16 mouse cellular contexts compared by ENCODE assay signal in the genomic region with DNA sequence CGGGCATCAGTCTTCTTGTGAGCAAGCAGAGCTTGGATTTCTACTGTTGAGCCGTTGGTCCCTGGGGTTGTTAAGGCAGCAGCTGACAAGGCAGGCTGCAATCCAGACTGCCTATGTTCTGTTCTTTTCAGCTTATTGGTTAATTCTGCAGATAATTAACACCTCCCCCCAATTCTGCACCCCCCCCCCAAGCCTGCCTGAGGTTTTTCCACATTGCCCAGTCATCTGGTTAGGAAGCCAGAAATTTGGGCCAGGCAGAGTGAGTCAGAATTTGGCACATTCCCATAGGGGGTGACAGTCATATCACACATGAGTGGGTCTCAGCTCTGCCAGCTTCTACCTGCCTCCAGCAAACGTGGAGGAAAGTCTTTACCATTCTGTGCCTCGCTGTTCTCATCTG. TPM values are rescaled to one million over a fixed set of nuclear protein-coding genes. Genes with fewer than 3 reads are reported as not detected.
DNase-seq lines count a peak whose midpoint lies in the region; ATAC-seq lines count a peak whose summit lies in the region.
"Had no signal": no experiment of that assay in that cellular context is flagged by ENCODE, and none has a peak within 500 bp of the region (broad histone marks: within the 10 kb centered on the region; RNA-seq: fewer than 3 reads in every experiment).

No protein-coding gene starts in this region.

- H3K4me1 ChIP-seq in forebrain, embryonic 13.5 days, result peaks cover 27% of the 10 kb centered on the region
- H3K4me1 ChIP-seq in forebrain, embryonic 11.5 days (replicated peaks; ENCODE audit: control insufficient read depth, insufficient read depth, low read length), result no peaks in the 10 kb centered on the region
- 0 out of 2 replicates have a peak, but pooled peaks cover 12% of the 10 kb centered on the region for H3K4me1 ChIP-seq in midbrain, embryonic 14.5 days (ENCODE audit: control insufficient read depth, insufficient read depth, low read length)
- peaks cover 15% of the 10 kb centered on the region; the same call in 1 of the 2 replicates for H3K4me1 ChIP-seq in midbrain, embryonic 15.5 days
- H3K4me1 ChIP-seq: liver, embryonic 13.5 days had no signal

- H3K27ac ChIP-seq in forebrain, embryonic 13.5 days, result no peak overlapping the region
- no peak overlapping the region for H3K27ac ChIP-seq in forebrain, embryonic 11.5 days (ENCODE audit: low read depth, low read length)
- no peak overlapping the region for H3K27ac ChIP-seq in midbrain, embryonic 14.5 days (replicated peaks; ENCODE audit: low read depth, low read length)
- no peak overlapping the region for H3K27ac ChIP-seq in midbrain, embryonic 15.5 days
- H3K27ac ChIP-seq: heart, adult 2 months; liver, embryonic 13.5 days; neural tube, embryonic 13.5 days had no signal

- H3K4me2 ChIP-seq in forebrain, embryonic 13.5 days, result no peak overlapping the region
- H3K4me2 ChIP-seq in forebrain, embryonic 11.5 days (ENCODE audit: low read depth, low read length, severe bottlenecking), result no peak overlapping the region
- no peak overlapping the region for H3K4me2 ChIP-seq in midbrain, embryonic 14.5 days (ENCODE audit: low read length)
- no peak overlapping the region for H3K4me2 ChIP-seq in midbrain, embryonic 15.5 days
- H3K4me2 ChIP-seq: liver, embryonic 13.5 days; neural tube, embryonic 13.5 days had no signal

- no peak overlapping the region for H3K4me3 ChIP-seq in forebrain, embryonic 13.5 days
- H3K4me3 ChIP-seq in forebrain, embryonic 11.5 days (ENCODE audit: low read depth, low read length), result no peak overlapping the region
- no peak overlapping the region for H3K4me3 ChIP-seq in midbrain, embryonic 14.5 days (replicated peaks; ENCODE audit: low read depth, low read length)
- no peak overlapping the region for H3K4me3 ChIP-seq in midbrain, embryonic 15.5 days
- H3K4me3 ChIP-seq: heart, adult 2 months; liver, embryonic 13.5 days; neural tube, embryonic 13.5 days had no signal

- H3K9ac ChIP-seq in forebrain, embryonic 13.5 days, result no peak overlapping the region
- H3K9ac ChIP-seq in forebrain, embryonic 11.5 days (ENCODE audit: low read length), result no peak overlapping the region
- H3K9ac ChIP-seq in midbrain, embryonic 14.5 days (replicated peaks; ENCODE audit: low read length), result no peak overlapping the region
- H3K9ac ChIP-seq in midbrain, embryonic 15.5 days, result no peak overlapping the region
- H3K9ac ChIP-seq: liver, embryonic 13.5 days; neural tube, embryonic 13.5 days had no signal

- no peaks in the 10 kb centered on the region for H3K9me3 ChIP-seq in forebrain, embryonic 13.5 days (replicated peaks)
- no peaks in the 10 kb centered on the region for H3K9me3 ChIP-seq in forebrain, embryonic 11.5 days (ENCODE audit: control insufficient read depth, low read length)
- H3K9me3 ChIP-seq in midbrain, embryonic 14.5 days (ENCODE audit: control insufficient read depth, low read length), result no peaks in the 10 kb centered on the region
- no peaks in the 10 kb centered on the region for H3K9me3 ChIP-seq in midbrain, embryonic 15.5 days
- H3K9me3 ChIP-seq: liver, embryonic 13.5 days; neural tube, embryonic 13.5 days had no signal

- no peaks in the 10 kb centered on the region for H3K27me3 ChIP-seq in forebrain, embryonic 13.5 days
- H3K27me3 ChIP-seq in forebrain, embryonic 11.5 days (ENCODE audit: control insufficient read depth, insufficient read depth, low read length), result no peaks in the 10 kb centered on the region
- H3K27me3 ChIP-seq in midbrain, embryonic 14.5 days (ENCODE audit: control insufficient read depth, insufficient read depth, low read length), result no peaks in the 10 kb centered on the region
- no peaks in the 10 kb centered on the region for H3K27me3 ChIP-seq in midbrain, embryonic 15.5 days (replicated peaks)
- H3K27me3 ChIP-seq: liver, embryonic 13.5 days; neural tube, embryonic 13.5 days had no signal

- no peaks in the 10 kb centered on the region for H3K36me3 ChIP-seq in forebrain, embryonic 13.5 days (ENCODE audit: poor library complexity, severe bottlenecking)
- no peaks in the 10 kb centered on the region for H3K36me3 ChIP-seq in forebrain, embryonic 11.5 days (ENCODE audit: control insufficient read depth, insufficient read depth, low read length)
- H3K36me3 ChIP-seq in midbrain, embryonic 14.5 days (ENCODE audit: control insufficient read depth, insufficient read depth, low read length), result no peaks in the 10 kb centered on the region
- no peaks in the 10 kb centered on the region for H3K36me3 ChIP-seq in midbrain, embryonic 15.5 days (replicated peaks)
- H3K36me3 ChIP-seq: liver, embryonic 13.5 days; neural tube, embryonic 13.5 days had no signal

- WGBS in forebrain, embryonic 13.5 days, result 56% methylated on average over 4 of the region's 4 CpGs
- 60% methylated on average over 4 of the region's 4 CpGs for WGBS in forebrain, embryonic 11.5 days
- 57% methylated on average over 4 of the region's 4 CpGs for WGBS in midbrain, embryonic 14.5 days
- 43% methylated on average over 4 of the region's 4 CpGs for WGBS in midbrain, embryonic 15.5 days

- ATAC-seq in forebrain, embryonic 13.5 days, result peak; percentile 81
- no peak for ATAC-seq in forebrain, embryonic 11.5 days (replicated peaks; ENCODE audit: low FRiP score)
- peak; percentile 28; the same call in 1 of the 2 replicates for ATAC-seq in midbrain, embryonic 14.5 days (ENCODE audit: low FRiP score, low TSS enrichment)
- no peak for ATAC-seq in midbrain, embryonic 15.5 days (replicated peaks)

- no peak for DNase-seq in forebrain, embryonic 11.5 days (ENCODE audit: low spot score)
- DNase-seq in midbrain, embryonic 14.5 days, result peak; percentile 41
- peak; percentile 67 to 75 for DNase-seq in cerebellum, postnatal 25 days
- DNase-seq in layer of hippocampus, postnatal 36 days, result peak; percentile 45
- DNase-seq in embryo, embryonic 10 days (ENCODE audit: low spot score), result no peak
- DNase-seq in thymus, postnatal 0 days (ENCODE audit: low spot score), result no peak
- DNase-seq: heart, adult 2 months; kidney, postnatal 4 days; liver, embryonic 13.5 days; right cerebral cortex, postnatal 4 days had no signal

RNA-seq across cellular contexts. Expression of a gene that starts 23.3 kb away (rescaled TPM):
- polyA plus RNA-seq in forebrain, embryonic 13.5 days (2015; fragmentation: Nextera tagmentation; extraction: Ambion mirVana), result not detected in 2 replicates
- polyA plus RNA-seq in forebrain, embryonic 11.5 days (2014; fragmentation: Nextera tagmentation; extraction: Ambion mirVana), result not detected in 2 replicates
- not detected in 2 replicates for polyA plus RNA-seq in midbrain, embryonic 14.5 days (2014; fragmentation: Nextera tagmentation; extraction: Ambion mirVana)
- not detected in 2 replicates for polyA plus RNA-seq in midbrain, embryonic 15.5 days (2015; fragmentation: Nextera tagmentation; extraction: Ambion mirVana)
- not detected for total RNA-seq in layer of hippocampus, postnatal 36 days (2021)
- polyA plus RNA-seq in thymus, postnatal 0 days (2015; fragmentation: Nextera tagmentation; extraction: Ambion mirVana), result 0.12 TPM in 1 of 2 replicates, not detected in the other
- total RNA-seq: CH12.LX; common myeloid progenitor, adult 5-6 weeks; megakaryocyte, adult 5-6 weeks had no signal
- polyA plus RNA-seq: liver, embryonic 13.5 days; neural tube, embryonic 13.5 days had no signal

Comparison
In these comparisons a context has a peak if more than half of its experiments do, and no peak if none do; other contexts are left out.
1. ATAC-seq: peak in forebrain, embryonic 13.5 days (single experiment) and midbrain, embryonic 14.5 days (single experiment); none in forebrain, embryonic 11.5 days (single experiment) and midbrain, embryonic 15.5 days (single experiment).
2. DNase-seq: peak in midbrain, embryonic 14.5 days (single experiment), cerebellum, postnatal 25 days (2 of 2) and layer of hippocampus, postnatal 36 days (2 of 2); none in forebrain, embryonic 11.5 days (single experiment), embryo, embryonic 10 days (single experiment) and thymus, postnatal 0 days (single experiment).